Mouse (Mus musculus) lung, embryonic 15.5 days (tissue): ENCODE measurements around the gene Tle4. TPM values are rescaled to one million over a fixed set of nuclear protein-coding genes. Genes with fewer than 3 reads are reported as not detected.

Source experiments
- ATAC-seq: fragments of 200-750 bp; cut with Nextera tagmentation; 2 replicates; pipeline ENCODE4 v1.8.0; 2017; ENCODE audit warnings: moderate number of reproducible peaks, borderline replicate concordance; ENCODE audit not compliant: low FRiP score, low TSS enrichment; ENCODE audit errors: extremely low read depth
- H3K27ac ChIP-seq: fragments of 300-500 bp; sonication (generic); 2 replicates; pipeline ENCODE4 v1.5.1; 2015; ENCODE audit warnings: moderate library complexity, mild to moderate bottlenecking, inconsistent platforms
- H3K27me3 ChIP-seq: fragments of 300-500 bp; sonication (generic); 2 replicates; pipeline ENCODE4 v1.6.1; 2015; ENCODE audit warnings: inconsistent platforms
- H3K36me3 ChIP-seq: fragments of 300-500 bp; sonication (generic); 2 replicates; pipeline ENCODE4 v1.6.1; 2015; ENCODE audit warnings: inconsistent platforms
- H3K4me1 ChIP-seq: fragments of 300-500 bp; sonication (generic); 2 replicates; pipeline ENCODE4 v1.6.1; 2015; ENCODE audit warnings: inconsistent platforms
- H3K4me2 ChIP-seq: fragments of 300-500 bp; sonication (generic); 2 replicates; pipeline ENCODE4 v1.6.1; 2015; ENCODE audit warnings: inconsistent platforms, mild to moderate bottlenecking, moderate library complexity
- H3K4me3 ChIP-seq: fragments of 300-500 bp; sonication (generic); 2 replicates; pipeline ENCODE4 v1.5.1; 2015; ENCODE audit warnings: mild to moderate bottlenecking, inconsistent platforms
- H3K9ac ChIP-seq: fragments of 300-500 bp; sonication (generic); 2 replicates; pipeline ENCODE4 v1.6.1; 2015; ENCODE audit warnings: inconsistent platforms
- H3K9me3 ChIP-seq: fragments of 300-500 bp; sonication (generic); 2 replicates; pipeline ENCODE4 v1.6.1; 2016; ENCODE audit warnings: inconsistent platforms
- WGBS: fragments of 180-500 bp; shearing (Covaris S2); methylation state at CpG from one replicate; pipeline ENCODE4 v1.1.7; 2015; 5-methylcytosine and 5-hydroxymethylcytosine counted together
- polyA plus RNA-seq: library from polyadenylated mRNA; unstranded; fragments of >200 nt; fragmentation: Nextera tagmentation; extraction: Ambion mirVana; gene quantifications from 2 replicates; pipeline ENCODE4 v1.2.1, GENCODE M21; 2015

Tle4 gene
- polyA plus RNA-seq, 1 experiment from 2014 or later: 13.5 TPM

- H3K9me3 ChIP-seq: no peaks in the 10 kb centered on the region
- no peak overlapping the region for H3K4me3 ChIP-seq
- no peak overlapping the region for H3K9ac ChIP-seq
- WGBS: 77% methylated on average over 5 of the region's 5 CpGs
- no peak for ATAC-seq
- H3K4me1 ChIP-seq: peaks cover 24% of the 10 kb centered on the region
- no peak overlapping the region for H3K27ac ChIP-seq
- no peaks in the 10 kb centered on the region for H3K27me3 ChIP-seq
- H3K36me3 ChIP-seq: no peaks in the 10 kb centered on the region
- no peak overlapping the region for H3K4me2 ChIP-seq
Measured at GRCm38 (mm10) chr19:14482562-14483138, 115.2 kb downstream of the Tle4 start.

GRCm38 (mm10) chr19:14481796-14482561, 115.9 kb downstream of the Tle4 start:
- Histone ChIP-seq H3K9me3 (no peaks in the 10 kb centered on the region), H3K4me2 (no peak overlapping the region), H3K27me3 (no peaks in the 10 kb centered on the region), H3K36me3 (no peaks in the 10 kb centered on the region), H3K4me3 (no peak overlapping the region), H3K9ac (no peak overlapping the region), H3K4me1 (peaks cover 24% of the 10 kb centered on the region), H3K27ac (no peak overlapping the region)
- ATAC-seq: peak; percentile 81
- WGBS: 46% methylated on average over 5 of the region's 5 CpGs

- no peak overlapping the region for H3K9ac ChIP-seq
- no peaks in the 10 kb centered on the region for H3K36me3 ChIP-seq
- no peaks in the 10 kb centered on the region for H3K27me3 ChIP-seq
- H3K4me1 ChIP-seq: peaks cover 24% of the 10 kb centered on the region
- no peak overlapping the region for H3K4me3 ChIP-seq
- no peak overlapping the region for H3K27ac ChIP-seq
- H3K4me2 ChIP-seq: no peak overlapping the region
- no peaks in the 10 kb centered on the region for H3K9me3 ChIP-seq
- no peak for ATAC-seq
Measured at GRCm38 (mm10) chr19:14479711-14480110, 118.1 kb downstream of the Tle4 start.

GRCm38 (mm10) chr19:14469325-14469724, 128.5 kb downstream of the Tle4 start:
- Histone ChIP-seq H3K36me3 (no peaks in the 10 kb centered on the region), H3K4me2 (no peak overlapping the region), H3K27ac (no peak overlapping the region), H3K9ac (no peak overlapping the region), H3K4me3 (no peak overlapping the region), H3K4me1 (no peaks in the 10 kb centered on the region), H3K27me3 (no peaks in the 10 kb centered on the region), H3K9me3 (no peaks in the 10 kb centered on the region)
- no peak for ATAC-seq
- WGBS: 78% methylated on average over 8 of the region's 8 CpGs

- Histone ChIP-seq H3K36me3 (peaks cover 2% of the 10 kb centered on the region; the same call in 1 of the 2 replicates), H3K9me3 (no peaks in the 10 kb centered on the region), H3K9ac (no peak overlapping the region), H3K27me3 (no peaks in the 10 kb centered on the region), H3K4me3 (no peak overlapping the region), H3K27ac (no peak overlapping the region), H3K4me2 (no peak overlapping the region), H3K4me1 (no peaks in the 10 kb centered on the region)
- 89% methylated on average over 2 of the region's 2 CpGs for WGBS
- ATAC-seq: no peak
Measured at GRCm38 (mm10) chr19:14468733-14469132, 129.1 kb downstream of the Tle4 start.

GRCm38 (mm10) chr19:14466020-14466419, 131.8 kb downstream of the Tle4 start:
- Histone ChIP-seq H3K4me1 (no peaks in the 10 kb centered on the region), H3K4me3 (no peak overlapping the region), H3K9me3 (no peaks in the 10 kb centered on the region), H3K36me3 (peaks cover 13% of the 10 kb centered on the region; the same call in 1 of the 2 replicates), H3K4me2 (no peak overlapping the region), H3K9ac (no peak overlapping the region), H3K27ac (no peak overlapping the region), H3K27me3 (no peaks in the 10 kb centered on the region)
- 87% methylated on average over 8 of the region's 8 CpGs for WGBS
- ATAC-seq: no peak

GRCm38 (mm10) chr19:14463281-14464079, 134.4 kb downstream of the Tle4 start:
- 84% methylated on average over 5 of the region's 5 CpGs for WGBS
- Histone ChIP-seq H3K4me2 (no peak overlapping the region), H3K27me3 (no peaks in the 10 kb centered on the region), H3K4me1 (no peaks in the 10 kb centered on the region), H3K4me3 (no peak overlapping the region), H3K9ac (no peak overlapping the region), H3K36me3 (peaks cover 18% of the 10 kb centered on the region; the same call in 1 of the 2 replicates), H3K27ac (no peak overlapping the region), H3K9me3 (no peaks in the 10 kb centered on the region)
- no peak for ATAC-seq

GRCm38 (mm10) chr19:14453486-14453885, 144.4 kb downstream of the Tle4 start:
- Histone ChIP-seq H3K9me3 (no peaks in the 10 kb centered on the region), H3K4me1 (no peaks in the 10 kb centered on the region), H3K9ac (no peak overlapping the region), H3K4me2 (no peak overlapping the region), H3K4me3 (no peak overlapping the region), H3K27me3 (no peaks in the 10 kb centered on the region), H3K27ac (no peak overlapping the region), H3K36me3 (peaks cover 36% of the 10 kb centered on the region)
- WGBS: 90% methylated on average over 10 of the region's 10 CpGs
- ATAC-seq: no peak

- no peaks in the 10 kb centered on the region for H3K9me3 ChIP-seq
- no peak overlapping the region for H3K4me3 ChIP-seq
- ATAC-seq: no peak
- H3K27ac ChIP-seq: no peak overlapping the region
- H3K9ac ChIP-seq: no peak overlapping the region
- 89% methylated on average over 6 of the region's 6 CpGs for WGBS
- H3K36me3 ChIP-seq: peaks cover 31% of the 10 kb centered on the region
- no peak overlapping the region for H3K4me2 ChIP-seq
- H3K4me1 ChIP-seq: no peaks in the 10 kb centered on the region
- no peaks in the 10 kb centered on the region for H3K27me3 ChIP-seq
Measured at GRCm38 (mm10) chr19:14451329-14451728, 146.5 kb downstream of the Tle4 start.

- no peaks in the 10 kb centered on the region for H3K9me3 ChIP-seq
- peaks cover 29% of the 10 kb centered on the region for H3K36me3 ChIP-seq
- no peak for ATAC-seq
- no peak overlapping the region for H3K9ac ChIP-seq
- no peak overlapping the region for H3K4me3 ChIP-seq
- H3K4me2 ChIP-seq: no peak overlapping the region
- no peaks in the 10 kb centered on the region for H3K27me3 ChIP-seq
- 90% methylated on average over 3 of the region's 3 CpGs for WGBS
- H3K27ac ChIP-seq: no peak overlapping the region
- no peaks in the 10 kb centered on the region for H3K4me1 ChIP-seq
Measured at GRCm38 (mm10) chr19:14449738-14450137, 148.1 kb downstream of the Tle4 start.

GRCm38 (mm10) chr19:14448586-14448985, 149.3 kb downstream of the Tle4 start:
- Histone ChIP-seq H3K4me2 (no peak overlapping the region), H3K9me3 (no peaks in the 10 kb centered on the region), H3K9ac (no peak overlapping the region), H3K27me3 (no peaks in the 10 kb centered on the region), H3K4me3 (no peak overlapping the region), H3K36me3 (peaks cover 21% of the 10 kb centered on the region), H3K4me1 (no peaks in the 10 kb centered on the region), H3K27ac (no peak overlapping the region)
- 79% methylated on average over 2 of the region's 2 CpGs for WGBS
- ATAC-seq: no peak

GRCm38 (mm10) chr19:14447474-14447873, 150.4 kb downstream of the Tle4 start:
- ATAC-seq: no peak
- Histone ChIP-seq H3K9ac (no peak overlapping the region), H3K36me3 (peaks cover 11% of the 10 kb centered on the region), H3K4me1 (no peaks in the 10 kb centered on the region), H3K4me3 (no peak overlapping the region), H3K9me3 (no peaks in the 10 kb centered on the region), H3K4me2 (no peak overlapping the region), H3K27ac (no peak overlapping the region), H3K27me3 (no peaks in the 10 kb centered on the region)
- WGBS: 93% methylated on average over 1 of the region's 1 CpGs
